Mouse (Mus musculus) CH12.LX (cell line): ENCODE measurements at regions not wholly inside any gene's neighbourhood (a gene's known extent, or its start where the extent isn't known, plus 50 kb on each side); places are given as distances from the start of the nearest gene placed in this dataset.
A peak's percentile ranks its signal among the peaks of the same experiment; 100 is the strongest.

Source experiments
- DNase-seq: peaks from one replicate; pipeline ENCODE4 v3.0.0-alpha.2; 2013; ENCODE audit errors: extremely low read depth
- H3K27ac ChIP-seq: 2 replicates; pipeline ENCODE4 v1.5.1; 2012; ENCODE audit warnings: low read depth, mild to moderate bottlenecking, control low read depth, moderate library complexity; ENCODE audit not compliant: insufficient read depth
- H3K27me3 ChIP-seq: replicated peaks from 2 replicates; pipeline ENCODE3; 2012; ENCODE audit warnings: inconsistent platforms
- H3K36me3 ChIP-seq, 2 experiments: replicated peaks in 1 of 2; 2 replicates each; pipeline versions ENCODE3 to v1.6.1; 2012; ENCODE audit warnings: inconsistent platforms in 1 of 2, low read length in 1 of 2, mild to moderate bottlenecking in 1 of 2, mixed read lengths in 1 of 2, moderate library complexity in 1 of 2; ENCODE audit not compliant: control insufficient read depth in 1 of 2, insufficient read depth in 1 of 2
- H3K4me1 ChIP-seq, 2 experiments: 2 replicates each; pipeline ENCODE4 v1.6.1; 2012; ENCODE audit warnings: inconsistent platforms in 1 of 2, moderate library complexity in 1 of 2; ENCODE audit not compliant: insufficient read depth in 2 of 2, control insufficient read depth in 1 of 2
- H3K4me2 ChIP-seq: 2 replicates; pipeline ENCODE4 v1.6.1; 2012; ENCODE audit warnings: low read depth, mild to moderate bottlenecking, control low read depth; ENCODE audit not compliant: poor library complexity, insufficient read depth, severe bottlenecking
- H3K4me3 ChIP-seq, 3 experiments: fragments of 150-350 bp in 1 of 3; sonication (generic) in 1 of 3; replicated peaks in 1 of 3; 2 replicates each; pipeline versions ENCODE3 to v1.5.1; 2011 to 2012; ENCODE audit warnings: low read depth in 2 of 3, low read length in 2 of 3, mild to moderate bottlenecking in 2 of 3, moderate library complexity in 2 of 3, control low read depth in 1 of 3, improper control_type of control experiment in 1 of 3, inconsistent platforms in 1 of 3, mixed read lengths in 1 of 3; ENCODE audit not compliant: poor library complexity in 1 of 3
- H3K79me2 ChIP-seq: replicated peaks from 2 replicates; pipeline ENCODE4 v1.6.1; 2012; ENCODE audit warnings: mild to moderate bottlenecking, moderate library complexity; ENCODE audit not compliant: control insufficient read depth, poor library complexity, insufficient read depth, severe bottlenecking; ENCODE audit errors: extremely low read depth
- H3K9ac ChIP-seq: 2 replicates; pipeline ENCODE4 v1.6.1; 2012; ENCODE audit warnings: low read depth, mild to moderate bottlenecking, control low read depth, moderate library complexity; ENCODE audit not compliant: insufficient read depth
- H3K9me3 ChIP-seq: replicated peaks from 2 replicates; pipeline ENCODE3; 2012; ENCODE audit warnings: low read length, inconsistent platforms, mixed read lengths
- BHLHE40 ChIP-seq: IDR thresholded peaks from 2 replicates; pipeline ENCODE4 v1.6.1; 2011; ENCODE audit warnings: mild to moderate bottlenecking, low read depth, low read length, improper control_type of control experiment
- CHD1 ChIP-seq: IDR thresholded peaks from 2 replicates; pipeline ENCODE4 v1.6.1; 2012; ENCODE audit warnings: low read depth, low read length, improper control_type of control experiment, inconsistent platforms
- CHD2 ChIP-seq: IDR thresholded peaks from 2 replicates; pipeline ENCODE4 v1.6.1; 2011; ENCODE audit warnings: low read length, improper control_type of control experiment
- CTCF ChIP-seq, 2 experiments: IDR thresholded peaks in 1 of 2; conservative IDR thresholded peaks in 1 of 2; 2 replicates each; pipeline ENCODE4 v1.5.1; 2011 to 2012; ENCODE audit warnings: low read depth in 2 of 2, low read length in 2 of 2, improper control_type of control experiment in 1 of 2, inconsistent platforms in 1 of 2, mild to moderate bottlenecking in 1 of 2, moderate library complexity in 1 of 2
- E2F4 ChIP-seq: IDR thresholded peaks from 2 replicates; pipeline ENCODE4 v1.6.1; 2011; ENCODE audit warnings: low read depth, low read length, improper control_type of control experiment; ENCODE audit not compliant: insufficient replicate concordance
- ELF1 ChIP-seq: IDR thresholded peaks from 2 replicates; pipeline ENCODE4 v1.6.1; 2014; ENCODE audit warnings: low read depth, mild to moderate bottlenecking, inconsistent platforms, low read length, improper control_type of control experiment
- EP300 ChIP-seq: IDR thresholded peaks from 2 replicates; pipeline ENCODE4 v1.6.1; 2011; ENCODE audit warnings: low read length, improper control_type of control experiment
- ETS1 ChIP-seq: conservative IDR thresholded peaks from 2 replicates; pipeline ENCODE4 v1.6.1; 2012; ENCODE audit warnings: low read depth, mild to moderate bottlenecking, inconsistent platforms, low read length, improper control_type of control experiment, moderate library complexity
- GABPA ChIP-seq: IDR thresholded peaks from 2 replicates; pipeline ENCODE4 v1.6.1; 2012; ENCODE audit warnings: low read depth, low read length, improper control_type of control experiment, inconsistent platforms; ENCODE audit not compliant: insufficient replicate concordance
- HCFC1 ChIP-seq: IDR thresholded peaks from 2 replicates; pipeline ENCODE4 v1.6.1; 2012; ENCODE audit warnings: low read depth, mild to moderate bottlenecking, inconsistent platforms, low read length, improper control_type of control experiment
- IRF4 ChIP-seq: IDR thresholded peaks from 2 replicates; pipeline ENCODE4 v1.6.1; 2014; ENCODE audit warnings: low read depth, mild to moderate bottlenecking, inconsistent platforms, low read length, improper control_type of control experiment
- JUN ChIP-seq: IDR thresholded peaks from 2 replicates; pipeline ENCODE4 v1.6.1; 2011; ENCODE audit warnings: low read depth, mild to moderate bottlenecking, low read length, improper control_type of control experiment, moderate library complexity; ENCODE audit not compliant: insufficient read depth
- JUND ChIP-seq: conservative IDR thresholded peaks from 2 replicates; pipeline ENCODE4 v1.6.1; 2011; ENCODE audit warnings: low read depth, low read length, improper control_type of control experiment
- KAT2A ChIP-seq: IDR thresholded peaks from 2 replicates; pipeline ENCODE4 v1.6.1; 2012; ENCODE audit warnings: low read length, improper control_type of control experiment, inconsistent platforms; ENCODE audit not compliant: insufficient replicate concordance
- MAFK ChIP-seq: IDR thresholded peaks from 2 replicates; pipeline ENCODE4 v1.6.1; 2011; ENCODE audit warnings: low read length, improper control_type of control experiment; ENCODE audit not compliant: insufficient replicate concordance
- MAX ChIP-seq: IDR thresholded peaks from 2 replicates; pipeline ENCODE4 v1.6.1; 2011; ENCODE audit warnings: low read length, improper control_type of control experiment
- MAZ ChIP-seq: IDR thresholded peaks from 2 replicates; pipeline ENCODE4 v1.6.1; 2012; ENCODE audit warnings: low read depth, mild to moderate bottlenecking, inconsistent platforms, low read length, improper control_type of control experiment, moderate library complexity
- MEF2A ChIP-seq: IDR thresholded peaks from 2 replicates; pipeline ENCODE4 v1.6.1; 2014; ENCODE audit warnings: low read depth, mild to moderate bottlenecking, inconsistent platforms, low read length, improper control_type of control experiment, borderline replicate concordance
- MXI1 ChIP-seq: IDR thresholded peaks from 2 replicates; pipeline ENCODE4 v1.6.1; 2011; ENCODE audit warnings: mild to moderate bottlenecking, low read depth, low read length, improper control_type of control experiment
- MYC ChIP-seq: IDR thresholded peaks from 2 replicates; pipeline ENCODE4 v1.6.1; 2011; ENCODE audit warnings: low read depth, mild to moderate bottlenecking, improper control_type of control experiment, low read length
- NELFE ChIP-seq: IDR thresholded peaks from 2 replicates; pipeline ENCODE4 v1.6.1; 2011; ENCODE audit warnings: low read depth, low read length, improper control_type of control experiment
- NRF1 ChIP-seq: IDR thresholded peaks from 2 replicates; pipeline ENCODE4 v1.6.1; 2014; ENCODE audit warnings: low read depth, mild to moderate bottlenecking, inconsistent platforms, low read length, improper control_type of control experiment, moderate library complexity
- PAX5 ChIP-seq: IDR thresholded peaks from 2 replicates; pipeline ENCODE4 v1.6.1; 2012; ENCODE audit warnings: low read length, inconsistent platforms, mixed read lengths
- POLR2A ChIP-seq: IDR thresholded peaks from 2 replicates; pipeline ENCODE4 v1.6.1; 2011; ENCODE audit warnings: low read depth, mild to moderate bottlenecking, improper control_type of control experiment, low read length
- POLR2AphosphoS2 ChIP-seq: IDR thresholded peaks from 2 replicates; pipeline ENCODE4 v1.6.1; 2011; ENCODE audit warnings: low read depth, low read length, improper control_type of control experiment
- RAD21 ChIP-seq: IDR thresholded peaks from 2 replicates; pipeline ENCODE4 v1.6.1; 2011; ENCODE audit warnings: low read depth, mild to moderate bottlenecking, low read length, improper control_type of control experiment, moderate library complexity
- RCOR1 ChIP-seq: conservative IDR thresholded peaks from 2 replicates; pipeline ENCODE4 v1.6.1; 2012; ENCODE audit warnings: low read depth, mild to moderate bottlenecking, inconsistent platforms, low read length, improper control_type of control experiment
- SIN3A ChIP-seq: IDR thresholded peaks from 2 replicates; pipeline ENCODE4 v1.6.1; 2012; ENCODE audit warnings: low read length, improper control_type of control experiment, inconsistent platforms
- SMC3 ChIP-seq: IDR thresholded peaks from 2 replicates; pipeline ENCODE4 v1.6.1; 2011; ENCODE audit warnings: low read depth, low read length, improper control_type of control experiment
- TBP ChIP-seq: conservative IDR thresholded peaks from 2 replicates; pipeline ENCODE4 v1.6.1; 2011; ENCODE audit warnings: low read depth, low read length, improper control_type of control experiment
- TCF12 ChIP-seq: IDR thresholded peaks from 2 replicates; pipeline ENCODE4 v1.6.1; 2014; ENCODE audit warnings: low read depth, mild to moderate bottlenecking, inconsistent platforms, low read length, improper control_type of control experiment
- UBTF ChIP-seq: IDR thresholded peaks from 2 replicates; pipeline ENCODE4 v1.6.1; 2012; ENCODE audit warnings: low read depth, mild to moderate bottlenecking, inconsistent platforms, low read length, improper control_type of control experiment, moderate library complexity
- USF1 ChIP-seq: IDR thresholded peaks from 2 replicates; pipeline ENCODE4 v1.6.1; 2014; ENCODE audit warnings: low read depth, mild to moderate bottlenecking, inconsistent platforms, low read length, improper control_type of control experiment
- USF2 ChIP-seq: conservative IDR thresholded peaks from 2 replicates; pipeline ENCODE4 v1.6.1; 2011; ENCODE audit warnings: low read depth, low read length, improper control_type of control experiment
- ZC3H11A ChIP-seq: IDR thresholded peaks from 2 replicates; pipeline ENCODE4 v1.6.1; 2012; ENCODE audit warnings: low read depth, mild to moderate bottlenecking, inconsistent platforms, low read length, improper control_type of control experiment
- ZKSCAN1 ChIP-seq: IDR thresholded peaks from 2 replicates; pipeline ENCODE4 v1.6.1; 2012; ENCODE audit warnings: low read depth, inconsistent platforms, low read length, improper control_type of control experiment, borderline replicate concordance
- ZMIZ1 ChIP-seq: IDR thresholded peaks from 2 replicates; pipeline ENCODE4 v1.6.1; 2012; ENCODE audit warnings: low read depth, mild to moderate bottlenecking, inconsistent platforms, low read length, improper control_type of control experiment
- ZNF384 ChIP-seq: IDR thresholded peaks from 2 replicates; pipeline ENCODE4 v1.6.1; 2012; ENCODE audit warnings: low read depth, low read length, improper control_type of control experiment, inconsistent platforms
- dilution Hi-C: fragments of 300-500 bp; cut with MboI; formaldehyde crosslinking; loops from 2 replicates; pipeline ENCODE4 v1.14.3; 2020; ENCODE audit warnings: low sequenced_read_pairs; ENCODE audit not compliant: extremely low pct_unique_long_range_greater_than_20kb, extremely low pct_ligation_motif_present
- in situ Hi-C: fragments of 300-500 bp; cut with MboI; formaldehyde crosslinking; loops from 3 replicates; pipeline ENCODE4 v1.14.3; 2019; ENCODE audit warnings: low sequenced_read_pairs, low pct_ligation_motif_present, low pct_unique_long_range_greater_than_20kb, mixed read lengths

DNA sequence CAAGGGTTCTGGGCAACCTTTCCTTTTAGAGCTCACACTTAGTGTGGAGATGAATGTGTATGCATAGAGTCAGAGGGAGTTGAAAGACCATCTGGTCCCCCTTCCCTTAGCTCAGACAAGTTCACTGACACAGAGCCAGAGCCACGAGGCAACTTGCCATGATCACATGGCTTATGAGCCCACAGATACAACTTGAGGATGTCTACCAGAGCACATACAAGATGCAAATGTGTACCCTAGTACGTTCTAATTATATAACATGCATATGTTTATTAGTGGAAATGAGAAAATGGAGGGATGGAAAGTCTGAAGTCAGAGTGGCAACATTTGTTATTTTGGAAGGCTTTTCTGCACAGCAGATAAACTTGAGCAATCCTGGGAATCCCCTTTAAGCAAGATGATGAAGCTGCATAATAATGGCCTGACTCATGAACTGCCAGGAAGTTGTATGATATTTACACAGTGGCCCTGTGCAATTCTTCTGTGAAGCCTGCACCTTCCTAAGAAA, 170.0 kb downstream of the Cd47 start:
- peaks cover 7% of the 10 kb centered on the region for H3K79me2 ChIP-seq
- in situ Hi-C loops = no loop called here
- TF ChIP-seq MEF2A (peak; percentile 100), E2F4 (0 out of 2 replicates have a peak, but pooled peaks have one; percentile 20), UBTF (no peak), NELFE (no peak; the same call in 1 of the 2 replicates), USF2 (peak; percentile 73), ETS1 (peak; percentile 100), IRF4 (peak; percentile 95), MXI1 (peak; percentile 91), HCFC1 (peak; percentile 52; the same call in 1 of the 2 replicates), TCF12 (peak; percentile 96), MYC (peak; percentile 100), ZC3H11A (no peak), GABPA (no peak), MAFK (peak; percentile 82; the same call in 1 of the 2 replicates), POLR2A (peak; percentile 77), CHD1 (peak; percentile 62; the same call in 1 of the 2 replicates), USF1 (peak; percentile 81), CHD2 (peak; percentile 89), POLR2AphosphoS2 (peak; percentile 86), JUND (peak; percentile 100), ZNF384 (peak; percentile 75), MAZ (peak; percentile 90), RAD21 (no peak; the same call in 1 of the 2 replicates), PAX5 (no peak), BHLHE40 (peak; percentile 90), JUN (peak; percentile 100), SMC3 (peak; percentile 41; the same call in 1 of the 2 replicates), MAX (peak; percentile 100), SIN3A (peak; percentile 95), NRF1 (no peak), TBP (peak; percentile 89; the same call in 1 of the 2 replicates), ELF1 (peak; percentile 54), CTCF (conservative IDR thresholded peaks at IDR 0.05 in 1 of 2, IDR thresholded peaks at IDR 0.05 in 1 of 2; ENCODE audit: low read depth in 2 of 2, low read length in 2 of 2) (no peak), KAT2A (no peak), RCOR1 (peak; percentile 86; the same call in 1 of the 2 replicates), ZMIZ1 (no peak; the same call in 1 of the 2 replicates), EP300 (peak; percentile 99), ZKSCAN1 (no peak; the same call in 1 of the 2 replicates)
- H3K4me2 ChIP-seq = peak overlapping the region; percentile 45
- no peaks in the 10 kb centered on the region for H3K27me3 ChIP-seq
- H3K9me3 ChIP-seq = no peaks in the 10 kb centered on the region
- H3K4me3 ChIP-seq = no peak overlapping the region
- H3K4me1 ChIP-seq = peaks cover 30 to 65% of the 10 kb centered on the region in 2 experiments
- peak; percentile 96 for DNase-seq
- peak overlapping the region; percentile 95 for H3K27ac ChIP-seq
- peak overlapping the region; percentile 89 for H3K9ac ChIP-seq
- no peaks in the 10 kb centered on the region for H3K36me3 ChIP-seq
- dilution Hi-C loops = no loop called here
